Mouse (Mus musculus) adipose tissue, adult 10 weeks (tissue): ENCODE data around the gene Rhox7a. TPM values are rescaled to one million over a fixed set of nuclear protein-coding genes. Genes with fewer than 3 reads are reported as not detected.

Experiments used
- polyA plus RNA-seq: library from polyadenylated mRNA; stranded (reverse); fragments of 350-450 nt; fragmentation: Illumina TruSeq; extraction: RNeasy Lipid Tissue Mini Kit (QIAGEN cat#74804); gene quantifications from one replicate; pipeline ENCODE4 v1.2.3, GENCODE M21; 2014; ENCODE audit warnings: low read depth, low replicate concordance

Rhox7a gene
- not detected for polyA plus RNA-seq

DNA sequence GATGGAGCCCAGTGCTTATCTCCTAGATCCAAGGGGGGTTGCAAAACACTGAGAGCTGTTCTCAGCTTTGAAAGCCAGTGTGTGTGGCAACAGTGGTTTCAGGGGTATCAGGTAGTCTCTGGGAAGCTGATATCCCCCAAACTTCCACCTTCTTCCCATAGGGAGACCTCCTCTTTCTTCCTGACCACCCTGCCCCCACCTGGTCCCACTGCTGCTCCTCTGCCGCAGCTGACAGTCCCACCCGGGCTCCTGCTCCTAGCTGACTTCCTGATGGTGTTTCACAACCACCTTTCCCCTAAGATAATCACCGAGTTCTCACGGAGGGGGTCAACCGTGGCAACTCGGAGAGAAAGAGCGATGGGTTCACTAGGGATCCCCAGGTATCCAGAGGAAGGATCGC lies at the start of gene Rhox7a:
Gene Rhox7a (plus strand): TSS at position 301 of the 400 bp plus-strand sequence.

DNA sequence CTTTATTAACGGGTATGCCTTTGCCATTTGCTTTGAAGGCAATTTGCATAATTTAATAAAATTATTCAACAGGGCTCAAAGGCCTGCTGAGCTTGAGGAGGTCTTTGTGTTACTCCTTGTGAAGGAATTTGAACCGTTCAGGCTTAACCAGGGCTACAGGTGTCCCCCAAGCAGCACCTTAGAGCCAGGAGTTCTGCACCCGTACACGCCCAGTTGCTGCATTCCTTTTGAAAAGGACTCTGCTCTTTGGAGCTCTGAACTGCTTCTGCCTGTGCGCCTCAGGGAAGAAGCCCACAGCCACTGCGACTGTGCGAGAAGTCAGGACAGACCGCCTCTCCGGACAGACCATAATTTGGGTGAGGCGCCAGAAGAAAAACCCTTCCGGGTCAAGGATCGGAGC lies 4.9 kb upstream of the Rhox7a start, which contains the start of gene Rhox6:
Gene Rhox6 (plus strand): TSS at position 301 of the 400 bp plus-strand sequence.

DNA sequence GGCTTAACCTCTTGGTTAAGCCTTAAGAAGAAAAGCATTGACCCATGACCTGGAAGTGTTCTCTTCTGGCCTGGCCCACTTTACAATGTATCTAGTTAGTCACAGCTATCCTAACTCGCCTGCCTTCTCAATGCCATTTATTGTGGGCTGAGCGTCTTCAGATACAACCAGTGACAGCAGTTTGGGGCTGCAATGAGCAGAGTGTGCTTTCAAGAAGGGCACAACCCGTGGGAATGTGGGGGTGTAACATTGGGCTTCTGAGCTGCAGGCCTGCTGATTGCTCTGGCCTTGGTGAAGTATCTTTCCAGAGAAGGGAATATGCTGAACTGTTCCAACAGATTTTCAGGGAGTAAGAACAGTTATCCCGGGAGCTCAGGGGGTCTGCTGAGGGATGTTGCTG lies 47.4 kb downstream of the Rhox7a start, which contains the start of gene Rhox8:
Gene Rhox8 (minus strand): TSS at position 101 of the 400 bp plus-strand sequence.

Other genes with a start within 250 kb of the Rhox7a start
- gene Rhox4f, start 224.0 kb upstream of the Rhox7a start, polyA plus RNA-seq: not detected
- not detected for gene Rhox3g, start 203.1 kb upstream of the Rhox7a start, polyA plus RNA-seq
- gene Rhox2g, start 188.2 kb upstream of the Rhox7a start, polyA plus RNA-seq: not detected
- not detected for gene Rhox4g, start 180.4 kb upstream of the Rhox7a start, polyA plus RNA-seq
- gene Rhox3h, start 162.9 kb upstream of the Rhox7a start, polyA plus RNA-seq: not detected
- gene Rhox2h, start 158.4 kb upstream of the Rhox7a start, polyA plus RNA-seq: not detected
- gene Rhox5, start 26.8 kb upstream of the Rhox7a start, polyA plus RNA-seq: 1.9 TPM
- gene Rhox6, start 4.8 kb upstream of the Rhox7a start, polyA plus RNA-seq: not detected
- gene Rhox8, start 47.3 kb downstream of the Rhox7a start, polyA plus RNA-seq: 0.96 TPM
- gene Rhox7b, start 65.5 kb downstream of the Rhox7a start, polyA plus RNA-seq: not detected
- gene Rhox9, start 70.1 kb downstream of the Rhox7a start, polyA plus RNA-seq: not detected
- not detected for gene Btg1-ps1, start 187.1 kb downstream of the Rhox7a start, polyA plus RNA-seq
- not detected for gene Btg1-ps2, start 211.4 kb downstream of the Rhox7a start, polyA plus RNA-seq
- not detected for gene Rhox10, start 234.8 kb downstream of the Rhox7a start, polyA plus RNA-seq